Mouse (Mus musculus) granulocyte monocyte progenitor cell, adult 5-6 weeks (primary cell): ENCODE measurements around the gene Rtp2. TPM values are rescaled to one million over a fixed set of nuclear protein-coding genes. Genes with fewer than 3 reads are reported as not detected.

Source experiments
- ATAC-seq: replicated peaks from 2 replicates; pipeline ENCODE4 v1.8.0; 2016; ENCODE audit warnings: mild to moderate bottlenecking, moderate TSS enrichment, inconsistent platforms; ENCODE audit not compliant: poor library complexity, severe bottlenecking
- total RNA-seq, 2 experiments: library from RNA; stranded (forward) in 1 of 2; stranded (reverse) in 1 of 2; fragments of 200-712, 200-1000 nt in 1 of 2; fragments of >200 nt in 1 of 2; fragmentation: Nextera tagmentation in 1 of 2; gene quantifications; 2 replicates each; pipeline ENCODE4 v1.2.3; 2014 to 2017

Rtp2 gene
- total RNA-seq, 2 experiments from 2014 or later: not detected

- peak; percentile 72 for ATAC-seq
These were observed 34.1 kb downstream of the Rtp2 start for GRCm38 (mm10) chr16:23897984-23898586.

GRCm38 (mm10) chr16:23897486-23897885, 34.7 kb downstream of the Rtp2 start:
- ATAC-seq: peak; percentile 47; the same call in 1 of the 2 replicates

- no peak for ATAC-seq
These were observed 37.1 kb downstream of the Rtp2 start for GRCm38 (mm10) chr16:23895135-23895534.

GRCm38 (mm10) chr16:23890636-23891035, 41.6 kb downstream of the Rtp2 start, which contains the start of gene Sst:
TSS of gene Sst (minus strand) at chr16:23890958.
- no peak for ATAC-seq

GRCm38 (mm10) chr16:23890151-23890550, 42.0 kb downstream of the Rtp2 start:
- no peak for ATAC-seq

GRCm38 (mm10) chr16:23887910-23888579, 44.1 kb downstream of the Rtp2 start:
- no peak for ATAC-seq

GRCm38 (mm10) chr16:23885098-23885497, 47.1 kb downstream of the Rtp2 start:
- ATAC-seq: no peak

Other genes starting within 250 kb of the Rtp2 start
- gene Sst, start 41.4 kb downstream of the Rtp2 start, total RNA-seq (2014; fragmentation: Nextera tagmentation): not detected in 2 replicates
- gene Sst, start 41.4 kb downstream of the Rtp2 start, total RNA-seq (2017): not detected in 2 replicates
- not detected in 2 replicates for gene Gm37419, start 56.1 kb upstream of the Rtp2 start, total RNA-seq (2014; fragmentation: Nextera tagmentation)
- not detected in 2 replicates for gene Gm37419, start 56.1 kb upstream of the Rtp2 start, total RNA-seq (2017)
- 4.4 and 5.7 TPM in 2 replicates for gene Bcl6, start 56.5 kb upstream of the Rtp2 start, total RNA-seq (2014; fragmentation: Nextera tagmentation)
- gene Bcl6, start 56.5 kb upstream of the Rtp2 start, total RNA-seq (2017): 1.5 and 2.1 TPM in 2 replicates